ENCODE assay signal across 34 mouse cellular contexts in the genomic region with DNA sequence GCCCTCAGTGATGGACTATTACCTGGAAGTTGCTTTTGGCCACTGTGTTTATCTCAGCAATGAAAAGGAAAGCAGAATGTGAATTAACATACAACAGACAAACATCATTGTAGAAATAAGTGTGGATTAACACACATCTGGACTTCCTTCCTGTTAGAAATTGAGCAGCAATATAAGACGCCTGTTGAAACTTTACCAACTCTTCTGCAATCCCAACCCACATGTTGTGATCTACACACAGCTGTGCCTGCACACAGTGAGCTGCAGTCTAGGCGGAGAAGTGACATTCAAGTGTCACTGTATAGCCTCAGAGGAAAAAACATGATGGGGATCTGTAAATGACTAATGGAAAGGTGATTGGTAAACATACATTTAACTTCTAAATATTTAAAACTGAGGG.
"Had no signal": no experiment of that assay in that cellular context is flagged by ENCODE, and none has a peak within 500 bp of the region (broad histone marks: within the 10 kb centered on the region; RNA-seq: fewer than 3 reads in every experiment).

No protein-coding gene starts in this region.

- H3K27me3 ChIP-seq: heart, embryonic 12.5 days; heart, embryonic 13.5 days; heart, embryonic 15.5 days; hindbrain, embryonic 12.5 days; hindbrain, embryonic 13.5 days; hindbrain, embryonic 15.5 days; intestine, embryonic 15.5 days; kidney, embryonic 15.5 days had no signal

- H3K36me3 ChIP-seq: heart, embryonic 10.5 days; heart, embryonic 12.5 days; heart, embryonic 13.5 days; heart, embryonic 15.5 days; hindbrain, embryonic 10.5 days; hindbrain, embryonic 12.5 days; hindbrain, embryonic 13.5 days; hindbrain, embryonic 15.5 days; intestine, embryonic 15.5 days; kidney, embryonic 15.5 days had no signal

- DNase-seq: heart, postnatal 10 days; heart, postnatal 14 days; heart, postnatal 36 days; heart, postnatal 4 days; kidney, adult 11 months; kidney, adult 18-20 months; kidney, adult 2 months; kidney, adult 8-10 months; kidney, adult 9 months; kidney, postnatal 10 days; kidney, postnatal 14 days; kidney, postnatal 36 days; layer of hippocampus, adult 9-11 months; layer of hippocampus, postnatal 36 days had no signal

- H3K9me3 ChIP-seq: heart, embryonic 10.5 days; heart, embryonic 12.5 days; heart, embryonic 13.5 days; heart, embryonic 15.5 days; hindbrain, embryonic 10.5 days; hindbrain, embryonic 12.5 days; hindbrain, embryonic 13.5 days; hindbrain, embryonic 15.5 days; intestine, embryonic 15.5 days; kidney, embryonic 15.5 days had no signal

- H3K4me3 ChIP-seq: heart, embryonic 10.5 days; heart, embryonic 12.5 days; heart, embryonic 13.5 days; heart, embryonic 15.5 days; hindbrain, embryonic 10.5 days; hindbrain, embryonic 12.5 days; hindbrain, embryonic 13.5 days; hindbrain, embryonic 15.5 days; intestine, embryonic 15.5 days; kidney, embryonic 15.5 days; layer of hippocampus, adult 2 months; left cerebral cortex, adult 2 months had no signal

- H3K4me2 ChIP-seq: heart, embryonic 11.5 days; heart, embryonic 12.5 days; heart, embryonic 13.5 days; heart, embryonic 15.5 days; hindbrain, embryonic 12.5 days; hindbrain, embryonic 13.5 days; hindbrain, embryonic 14.5 days; hindbrain, embryonic 15.5 days; intestine, embryonic 15.5 days; kidney, embryonic 15.5 days had no signal

- ATAC-seq: hindbrain, embryonic 16.5 days; hindbrain, postnatal 0 days; inflammation-experienced regulatory T-cells, adult 6 months; intestine, embryonic 15.5 days; intestine, embryonic 16.5 days; intestine, postnatal 0 days had no signal

- H3K27ac ChIP-seq: heart, embryonic 10.5 days; heart, embryonic 13.5 days; heart, embryonic 15.5 days; hindbrain, embryonic 10.5 days; hindbrain, embryonic 12.5 days; hindbrain, embryonic 13.5 days; hindbrain, embryonic 14.5 days; hindbrain, embryonic 15.5 days; hindbrain, postnatal 0 days; intestine, embryonic 15.5 days; kidney, embryonic 15.5 days; kidney, postnatal 0 days; layer of hippocampus, adult 2 months; left cerebral cortex, adult 2 months had no signal

- H3K9ac ChIP-seq: heart, embryonic 12.5 days; heart, embryonic 13.5 days; heart, embryonic 15.5 days; hindbrain, embryonic 12.5 days; hindbrain, embryonic 13.5 days; hindbrain, embryonic 14.5 days; hindbrain, embryonic 15.5 days; intestine, embryonic 15.5 days; kidney, embryonic 15.5 days had no signal

- H3K4me1 ChIP-seq: heart, embryonic 10.5 days; heart, embryonic 12.5 days; heart, embryonic 13.5 days; heart, embryonic 15.5 days; hindbrain, embryonic 10.5 days; hindbrain, embryonic 12.5 days; hindbrain, embryonic 15.5 days; intestine, embryonic 15.5 days; kidney, embryonic 15.5 days had no signal
